Mouse (Mus musculus): ENCODE measurements around the gene Sh3bp4.

Sh3bp4 gene

GRCm38 (mm10) chr1:89070103-89070700 is at the start of gene Sh3bp4:
TSS of gene Sh3bp4 (plus strand) at chr1:89070415.
- DNase-seq (ENCODE audit: low read depth): no peak

GRCm38 (mm10) chr1:89022997-89023396 is 47.2 kb upstream of the Sh3bp4 start:
- no peak for DNase-seq (ENCODE audit: low read depth)

GRCm38 (mm10) chr1:89024696-89025612 is 45.3 kb upstream of the Sh3bp4 start:
- no peak for DNase-seq (ENCODE audit: low read depth)

GRCm38 (mm10) chr1:89026040-89026439 is 44.2 kb upstream of the Sh3bp4 start:
- DNase-seq (ENCODE audit: low read depth): no peak

GRCm38 (mm10) chr1:89029136-89029927 is 40.9 kb upstream of the Sh3bp4 start:
- DNase-seq (ENCODE audit: low read depth): no peak

- no peak for DNase-seq (ENCODE audit: low read depth)
Measured at GRCm38 (mm10) chr1:89033661-89034060, 36.6 kb upstream of the Sh3bp4 start.

- no peak for DNase-seq (ENCODE audit: low read depth)
Measured at GRCm38 (mm10) chr1:89034061-89034460, 36.2 kb upstream of the Sh3bp4 start.

GRCm38 (mm10) chr1:89035115-89035514 is 35.1 kb upstream of the Sh3bp4 start:
- no peak for DNase-seq (ENCODE audit: low read depth)

GRCm38 (mm10) chr1:89039836-89040235 is 30.4 kb upstream of the Sh3bp4 start:
- DNase-seq (ENCODE audit: low read depth): no peak

- DNase-seq (ENCODE audit: low read depth): no peak
Measured at GRCm38 (mm10) chr1:89041290-89041689, 28.9 kb upstream of the Sh3bp4 start.

- DNase-seq (ENCODE audit: low read depth): no peak
Measured at GRCm38 (mm10) chr1:89042081-89042480, 28.1 kb upstream of the Sh3bp4 start.

GRCm38 (mm10) chr1:89042956-89043355 is 27.3 kb upstream of the Sh3bp4 start:
- DNase-seq (ENCODE audit: low read depth): peak; percentile 7

GRCm38 (mm10) chr1:89045403-89045802 is 24.8 kb upstream of the Sh3bp4 start:
- DNase-seq (ENCODE audit: low read depth): no peak

- no peak for DNase-seq (ENCODE audit: low read depth)
Measured at GRCm38 (mm10) chr1:89049506-89049905, 20.7 kb upstream of the Sh3bp4 start.

- DNase-seq (ENCODE audit: low read depth): no peak
Measured at GRCm38 (mm10) chr1:89056175-89056574, 14.0 kb upstream of the Sh3bp4 start.

- DNase-seq (ENCODE audit: low read depth): no peak
Measured at GRCm38 (mm10) chr1:89057430-89057829, 12.8 kb upstream of the Sh3bp4 start.

GRCm38 (mm10) chr1:89058011-89058410 is 12.2 kb upstream of the Sh3bp4 start:
- no peak for DNase-seq (ENCODE audit: low read depth)

- no peak for DNase-seq (ENCODE audit: low read depth)
Measured at GRCm38 (mm10) chr1:89062977-89063376, 7.2 kb upstream of the Sh3bp4 start.

- DNase-seq (ENCODE audit: low read depth): no peak
Measured at GRCm38 (mm10) chr1:89063800-89064199, 6.4 kb upstream of the Sh3bp4 start.

- no peak for DNase-seq (ENCODE audit: low read depth)
Measured at GRCm38 (mm10) chr1:89068812-89069211, 1.4 kb upstream of the Sh3bp4 start.

GRCm38 (mm10) chr1:89069479-89070102 is 624 bp upstream of the Sh3bp4 start:
- DNase-seq (ENCODE audit: low read depth): no peak

GRCm38 (mm10) chr1:89070871-89071361 is 701 bp downstream of the Sh3bp4 start:
- DNase-seq (ENCODE audit: low read depth): no peak

Data from 416B (cell line).